Comparison of ENCODE assay signal across 13 mouse cellular contexts in genomic region chrX:158613607-158614006, GRCm38 (mm10).
DNase-seq lines count a peak whose midpoint lies in the region; ATAC-seq and TF ChIP-seq lines count a peak whose summit lies in the region.
"Had no signal": no experiment of that assay in that cellular context is flagged by ENCODE, and none has a peak within 500 bp of the region (broad histone marks: within the 10 kb centered on the region; RNA-seq: fewer than 3 reads in every experiment).

No protein-coding gene starts in this region.

- H3K4me1 ChIP-seq in kidney, postnatal 0 days (replicated peaks; ENCODE audit: insufficient read depth, low read length): no peaks in the 10 kb centered on the region
- H3K4me1 ChIP-seq: heart, embryonic 13.5 days; limb, embryonic 15.5 days; megakaryocyte, embryonic 14.5 days had no signal

- no peaks in the 10 kb centered on the region for H3K9me3 ChIP-seq in kidney, postnatal 0 days (replicated peaks; ENCODE audit: low read length)
- H3K9me3 ChIP-seq: heart, embryonic 13.5 days; limb, embryonic 15.5 days; megakaryocyte, embryonic 14.5 days had no signal

- H3K36me3 ChIP-seq in kidney, postnatal 0 days (ENCODE audit: insufficient read depth, low read length): no peaks in the 10 kb centered on the region
- H3K36me3 ChIP-seq: heart, embryonic 13.5 days; limb, embryonic 15.5 days had no signal

- peak; percentile 12 to 17 for DNase-seq in cerebellum, postnatal 10 days
- no peak for DNase-seq in cerebellum, postnatal 4 days (ENCODE audit: low spot score in 2 of 2)
- peak; percentile 9 for DNase-seq in kidney, postnatal 0 days (ENCODE audit: low spot score)
- no peak for DNase-seq in kidney, adult 8-10 months
- peak; percentile 3 for DNase-seq in 416B (ENCODE audit: low read depth)
- peak; percentile 16 for DNase-seq in embryo, embryonic 10 days (ENCODE audit: low spot score)
- no peak for DNase-seq in urinary bladder, postnatal 25 days (ENCODE audit: low spot score)
- DNase-seq in right cerebral cortex, adult 2 months (ENCODE audit: low spot score in 2 of 2): no peak
- DNase-seq: B cell, adult 2 months; thymus, adult 18-20 months had no signal

- H3K9ac ChIP-seq in kidney, postnatal 0 days (ENCODE audit: low read depth, low read length): no peak overlapping the region
- H3K9ac ChIP-seq: heart, embryonic 13.5 days; limb, embryonic 15.5 days had no signal

- H3K4me3 ChIP-seq in kidney, postnatal 0 days (replicated peaks; ENCODE audit: low read depth, low read length): no peak overlapping the region
- H3K4me3 ChIP-seq: heart, embryonic 13.5 days; limb, embryonic 15.5 days; megakaryocyte, embryonic 14.5 days had no signal

- no peak overlapping the region for H3K27ac ChIP-seq in kidney, postnatal 0 days
- H3K27ac ChIP-seq: heart, embryonic 13.5 days; limb, embryonic 15.5 days had no signal

- 0 out of 2 replicates have a peak, but pooled peaks cover 5% of the 10 kb centered on the region for H3K27me3 ChIP-seq in kidney, postnatal 0 days (ENCODE audit: insufficient read depth, low read length)
- H3K27me3 ChIP-seq: megakaryocyte, embryonic 14.5 days had no signal

- H3K4me2 ChIP-seq in kidney, postnatal 0 days (ENCODE audit: low read length): no peak overlapping the region
- H3K4me2 ChIP-seq: heart, embryonic 13.5 days; limb, embryonic 15.5 days had no signal

- no peak for ATAC-seq in kidney, postnatal 0 days (replicated peaks; ENCODE audit: low FRiP score, low read depth)

- TF ChIP-seq CTCF in kidney, postnatal 0 days (IDR thresholded peaks at IDR 0.05; ENCODE audit: low read depth): peak; percentile 69

- WGBS in kidney, postnatal 0 days: 72% methylated on average over 2 of the region's 2 CpGs

Comparison
In these comparisons a context has a peak if more than half of its experiments do, and no peak if none do; other contexts are left out.
1. DNase-seq: peak in cerebellum, postnatal 10 days (2 of 2), kidney, postnatal 0 days (single experiment), 416B (single experiment) and embryo, embryonic 10 days (single experiment); none in cerebellum, postnatal 4 days (0 of 2), kidney, adult 8-10 months (0 of 2), urinary bladder, postnatal 25 days (single experiment) and right cerebral cortex, adult 2 months (0 of 2).